Comparison of ENCODE assay signal across 28 mouse cellular contexts in the genomic region with DNA sequence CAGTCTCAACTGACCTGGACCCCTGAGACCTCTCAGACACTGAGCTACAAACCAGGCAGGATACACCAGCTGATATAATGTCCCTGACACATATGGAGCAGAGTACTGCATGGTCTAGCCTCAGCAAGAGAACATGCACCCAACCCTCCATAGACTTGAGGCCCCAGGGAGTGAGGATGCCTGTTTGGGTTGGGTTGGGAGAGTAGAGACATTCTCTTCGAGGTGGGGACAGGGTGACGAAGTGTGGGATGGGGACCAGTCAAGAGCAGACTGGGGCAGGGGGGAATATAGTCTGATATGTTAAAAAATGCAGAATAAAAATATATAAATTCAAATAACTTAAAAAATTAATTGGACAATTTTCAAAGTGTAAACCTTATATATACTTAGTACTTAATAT. TPM values are rescaled to one million over a fixed set of nuclear protein-coding genes. Genes with fewer than 3 reads are reported as not detected.
DNase-seq lines count a peak whose midpoint lies in the region; ATAC-seq and TF ChIP-seq lines count a peak whose summit lies in the region.
"Had no signal": no experiment of that assay in that cellular context is flagged by ENCODE, and none has a peak within 500 bp of the region (broad histone marks: within the 10 kb centered on the region; RNA-seq: fewer than 3 reads in every experiment).

No protein-coding gene starts in this region.

- no peak for DNase-seq in forebrain, embryonic 11.5 days (ENCODE audit: low spot score)
- DNase-seq in forebrain, postnatal 0 days: no peak
- no peak for DNase-seq in hindbrain, embryonic 14.5 days (ENCODE audit: low spot score)
- DNase-seq in midbrain, embryonic 10.5 days (ENCODE audit: low spot score): no peak
- DNase-seq: adrenal gland, adult 8-10 months; adrenal gland, postnatal 14 days; adrenal gland, postnatal 36 days; B cell, adult 2 months; cerebellum, adult 11-12 months; cerebellum, adult 2 months; cerebellum, adult 9-10 months; cerebellum, postnatal 10 days; cerebellum, postnatal 25 days had no signal

- H3K27ac ChIP-seq in forebrain, embryonic 11.5 days (ENCODE audit: low read depth, low read length): no peak overlapping the region
- H3K27ac ChIP-seq in forebrain, postnatal 0 days (ENCODE audit: low read depth, low read length): no peak overlapping the region
- no peak overlapping the region for H3K27ac ChIP-seq in hindbrain, embryonic 14.5 days
- H3K27ac ChIP-seq in hindbrain, embryonic 13.5 days: no peak overlapping the region
- H3K27ac ChIP-seq in midbrain, embryonic 12.5 days (replicated peaks): no peak overlapping the region
- no peak overlapping the region for H3K27ac ChIP-seq in midbrain, embryonic 10.5 days (replicated peaks)
- H3K27ac ChIP-seq: embryonic facial prominence, embryonic 10.5 days; embryonic facial prominence, embryonic 12.5 days; forebrain, embryonic 12.5 days had no signal

- H3K4me3 ChIP-seq in forebrain, embryonic 11.5 days (ENCODE audit: low read depth, low read length): no peak overlapping the region
- no peak overlapping the region for H3K4me3 ChIP-seq in forebrain, postnatal 0 days (ENCODE audit: low read depth, low read length)
- H3K4me3 ChIP-seq in hindbrain, embryonic 14.5 days (replicated peaks; ENCODE audit: low read length): no peak overlapping the region
- H3K4me3 ChIP-seq in hindbrain, embryonic 13.5 days: no peak overlapping the region
- H3K4me3 ChIP-seq in midbrain, embryonic 12.5 days: no peak overlapping the region
- no peak overlapping the region for H3K4me3 ChIP-seq in midbrain, embryonic 10.5 days
- H3K4me3 ChIP-seq: embryonic facial prominence, embryonic 10.5 days; embryonic facial prominence, embryonic 12.5 days; forebrain, embryonic 12.5 days had no signal

- no peaks in the 10 kb centered on the region for H3K27me3 ChIP-seq in forebrain, embryonic 11.5 days (ENCODE audit: control insufficient read depth, insufficient read depth, low read length)
- H3K27me3 ChIP-seq in forebrain, postnatal 0 days (ENCODE audit: insufficient read depth, low read length): no peaks in the 10 kb centered on the region
- H3K27me3 ChIP-seq in hindbrain, embryonic 14.5 days (ENCODE audit: control insufficient read depth, insufficient read depth, low read length): no peaks in the 10 kb centered on the region
- no peaks in the 10 kb centered on the region for H3K27me3 ChIP-seq in hindbrain, embryonic 13.5 days
- H3K27me3 ChIP-seq in midbrain, embryonic 12.5 days: no peaks in the 10 kb centered on the region
- H3K27me3 ChIP-seq in midbrain, embryonic 10.5 days (ENCODE audit: low read depth, poor library complexity, severe bottlenecking): no peaks in the 10 kb centered on the region
- H3K27me3 ChIP-seq: CH12.LX; embryonic facial prominence, embryonic 12.5 days; forebrain, embryonic 12.5 days; Patski had no signal

- TF ChIP-seq CTCF in forebrain, postnatal 0 days (IDR thresholded peaks at IDR 0.05; ENCODE audit: low read depth): no peak

- no peaks in the 10 kb centered on the region for H3K4me1 ChIP-seq in forebrain, embryonic 11.5 days (replicated peaks; ENCODE audit: control insufficient read depth, insufficient read depth, low read length)
- no peaks in the 10 kb centered on the region for H3K4me1 ChIP-seq in forebrain, postnatal 0 days (ENCODE audit: insufficient read depth)
- no peaks in the 10 kb centered on the region for H3K4me1 ChIP-seq in hindbrain, embryonic 14.5 days (replicated peaks; ENCODE audit: control insufficient read depth, insufficient read depth, low read length)
- no peaks in the 10 kb centered on the region for H3K4me1 ChIP-seq in hindbrain, embryonic 13.5 days (replicated peaks)
- H3K4me1 ChIP-seq in midbrain, embryonic 12.5 days: no peaks in the 10 kb centered on the region
- H3K4me1 ChIP-seq in midbrain, embryonic 10.5 days: no peaks in the 10 kb centered on the region
- H3K4me1 ChIP-seq: embryonic facial prominence, embryonic 10.5 days; embryonic facial prominence, embryonic 12.5 days; forebrain, embryonic 12.5 days had no signal

- 85% methylated on average over 2 of the region's 2 CpGs for WGBS in forebrain, embryonic 11.5 days
- 87% methylated on average over 2 of the region's 2 CpGs for WGBS in forebrain, postnatal 0 days
- 88% methylated on average over 2 of the region's 2 CpGs for WGBS in hindbrain, embryonic 14.5 days
- WGBS in hindbrain, embryonic 13.5 days: 77% methylated on average over 2 of the region's 2 CpGs
- 91% methylated on average over 2 of the region's 2 CpGs for WGBS in midbrain, embryonic 12.5 days
- WGBS in midbrain, embryonic 10.5 days: 91% methylated on average over 2 of the region's 2 CpGs

- H3K9ac ChIP-seq in forebrain, embryonic 11.5 days (ENCODE audit: low read length): no peak overlapping the region
- no peak overlapping the region for H3K9ac ChIP-seq in forebrain, postnatal 0 days
- H3K9ac ChIP-seq in hindbrain, embryonic 14.5 days: no peak overlapping the region
- no peak overlapping the region for H3K9ac ChIP-seq in hindbrain, embryonic 13.5 days
- no peak overlapping the region for H3K9ac ChIP-seq in midbrain, embryonic 12.5 days (replicated peaks)
- H3K9ac ChIP-seq: embryonic facial prominence, embryonic 12.5 days; forebrain, embryonic 12.5 days had no signal

- peak; percentile 51; the same call in 1 of the 2 replicates for ATAC-seq in forebrain, embryonic 11.5 days (replicated peaks; ENCODE audit: low FRiP score)
- ATAC-seq in forebrain, postnatal 0 days: no peak
- ATAC-seq in hindbrain, embryonic 14.5 days (ENCODE audit: low FRiP score): 0 out of 2 replicates have a peak, but pooled peaks have one; percentile 21
- no peak for ATAC-seq in hindbrain, embryonic 13.5 days (ENCODE audit: low FRiP score)
- peak; percentile 47; the same call in 1 of the 2 replicates for ATAC-seq in midbrain, embryonic 12.5 days (ENCODE audit: low FRiP score, low read depth)
- ATAC-seq: activated CD4-positive, CD25-positive, alpha-beta regulatory T cell, adult 4 months; CD4-positive, CD25-positive, alpha-beta regulatory T cell, adult 4 months; forebrain, embryonic 14.5 days; forebrain, embryonic 16.5 days; Patski had no signal

- H3K36me3 ChIP-seq in forebrain, embryonic 11.5 days (ENCODE audit: control insufficient read depth, insufficient read depth, low read length): no peaks in the 10 kb centered on the region
- H3K36me3 ChIP-seq in forebrain, postnatal 0 days (ENCODE audit: insufficient read depth): no peaks in the 10 kb centered on the region
- H3K36me3 ChIP-seq in hindbrain, embryonic 14.5 days (replicated peaks; ENCODE audit: control insufficient read depth, insufficient read depth): no peaks in the 10 kb centered on the region
- no peaks in the 10 kb centered on the region for H3K36me3 ChIP-seq in hindbrain, embryonic 13.5 days
- no peaks in the 10 kb centered on the region for H3K36me3 ChIP-seq in midbrain, embryonic 12.5 days
- no peaks in the 10 kb centered on the region for H3K36me3 ChIP-seq in midbrain, embryonic 10.5 days
- H3K36me3 ChIP-seq: embryonic facial prominence, embryonic 10.5 days; embryonic facial prominence, embryonic 12.5 days; forebrain, embryonic 12.5 days; G1E had no signal

- H3K4me2 ChIP-seq in forebrain, embryonic 11.5 days (ENCODE audit: low read depth, low read length, severe bottlenecking): no peak overlapping the region
- no peak overlapping the region for H3K4me2 ChIP-seq in forebrain, postnatal 0 days (ENCODE audit: low read depth)
- H3K4me2 ChIP-seq in hindbrain, embryonic 14.5 days (replicated peaks): no peak overlapping the region
- no peak overlapping the region for H3K4me2 ChIP-seq in hindbrain, embryonic 13.5 days
- no peak overlapping the region for H3K4me2 ChIP-seq in midbrain, embryonic 12.5 days (replicated peaks)
- H3K4me2 ChIP-seq: embryonic facial prominence, embryonic 12.5 days; forebrain, embryonic 12.5 days had no signal

- no peaks in the 10 kb centered on the region for H3K9me3 ChIP-seq in forebrain, embryonic 11.5 days (ENCODE audit: control insufficient read depth, low read length)
- no peaks in the 10 kb centered on the region for H3K9me3 ChIP-seq in forebrain, postnatal 0 days (ENCODE audit: low read length)
- no peaks in the 10 kb centered on the region for H3K9me3 ChIP-seq in hindbrain, embryonic 14.5 days (ENCODE audit: control insufficient read depth, low read length)
- no peaks in the 10 kb centered on the region for H3K9me3 ChIP-seq in hindbrain, embryonic 13.5 days
- H3K9me3 ChIP-seq in midbrain, embryonic 12.5 days: no peaks in the 10 kb centered on the region
- no peaks in the 10 kb centered on the region for H3K9me3 ChIP-seq in midbrain, embryonic 10.5 days (replicated peaks)
- H3K9me3 ChIP-seq: embryonic facial prominence, embryonic 10.5 days; embryonic facial prominence, embryonic 12.5 days; forebrain, embryonic 12.5 days had no signal

RNA-seq across cellular contexts. Expression of a gene that starts 6.8 kb away (rescaled TPM):
- polyA plus RNA-seq in forebrain, embryonic 11.5 days (2014; fragmentation: Nextera tagmentation; extraction: Ambion mirVana): not detected in 2 replicates
- total RNA-seq in forebrain, postnatal 0 days (2014; rRNA removed): not detected in 2 replicates
- polyA plus RNA-seq in forebrain, postnatal 0 days (2015; fragmentation: Nextera tagmentation; extraction: Ambion mirVana): not detected in 2 replicates
- not detected in 2 replicates for polyA plus RNA-seq in hindbrain, embryonic 14.5 days (2014; fragmentation: Nextera tagmentation; extraction: Ambion mirVana)
- polyA plus RNA-seq in hindbrain, embryonic 13.5 days (2015; fragmentation: Nextera tagmentation; extraction: Ambion mirVana): not detected in 2 replicates
- polyA plus RNA-seq in midbrain, embryonic 12.5 days (2016; fragmentation: Nextera tagmentation; extraction: Ambion mirVana): not detected in 2 replicates
- not detected in 2 replicates for polyA plus RNA-seq in midbrain, embryonic 10.5 days (2016; fragmentation: Nextera tagmentation; extraction: Ambion mirVana)
- total RNA-seq: adrenal gland, adult 18-20 months; adrenal gland, adult 8-10 months; adrenal gland, postnatal 14 days; adrenal gland, postnatal 36 days; CH12.LX; G1E had no signal
- polyA plus RNA-seq: activated CD4-positive, CD25-positive, alpha-beta regulatory T cell, adult 4 months; CD4-positive, CD25-positive, alpha-beta regulatory T cell, adult 4 months; cerebellum, adult 2 months; cortical plate, adult 2 months; embryonic facial prominence, embryonic 10.5 days; embryonic facial prominence, embryonic 12.5 days; forebrain, embryonic 12.5 days; forebrain, embryonic 14.5 days; forebrain, embryonic 16.5 days; G1E; Patski had no signal

RNA-seq across cellular contexts. Expression of a gene that starts 16.9 kb away (rescaled TPM):
- not detected in 2 replicates for polyA plus RNA-seq in forebrain, embryonic 11.5 days (2014; fragmentation: Nextera tagmentation; extraction: Ambion mirVana)
- not detected in 2 replicates for total RNA-seq in forebrain, postnatal 0 days (2014; rRNA removed)
- polyA plus RNA-seq in forebrain, postnatal 0 days (2015; fragmentation: Nextera tagmentation; extraction: Ambion mirVana): not detected in 2 replicates
- polyA plus RNA-seq in hindbrain, embryonic 14.5 days (2014; fragmentation: Nextera tagmentation; extraction: Ambion mirVana): not detected in 2 replicates
- not detected in 2 replicates for polyA plus RNA-seq in hindbrain, embryonic 13.5 days (2015; fragmentation: Nextera tagmentation; extraction: Ambion mirVana)
- polyA plus RNA-seq in midbrain, embryonic 12.5 days (2016; fragmentation: Nextera tagmentation; extraction: Ambion mirVana): not detected in 2 replicates
- polyA plus RNA-seq in midbrain, embryonic 10.5 days (2016; fragmentation: Nextera tagmentation; extraction: Ambion mirVana): not detected in 2 replicates
- total RNA-seq: adrenal gland, adult 18-20 months; adrenal gland, adult 8-10 months; adrenal gland, postnatal 14 days; adrenal gland, postnatal 36 days; CH12.LX had no signal
- polyA plus RNA-seq: activated CD4-positive, CD25-positive, alpha-beta regulatory T cell, adult 4 months; CD4-positive, CD25-positive, alpha-beta regulatory T cell, adult 4 months; cerebellum, adult 2 months; cortical plate, adult 2 months; embryonic facial prominence, embryonic 10.5 days; embryonic facial prominence, embryonic 12.5 days; embryonic facial prominence, embryonic 14.5 days; forebrain, embryonic 12.5 days; forebrain, embryonic 14.5 days; forebrain, embryonic 16.5 days; G1E; Patski had no signal

RNA-seq across cellular contexts. Expression of a gene that starts 18.7 kb away (rescaled TPM):
- polyA plus RNA-seq in forebrain, embryonic 11.5 days (2014; fragmentation: Nextera tagmentation; extraction: Ambion mirVana): not detected in 2 replicates
- not detected in 2 replicates for total RNA-seq in forebrain, postnatal 0 days (2014; rRNA removed)
- not detected in 2 replicates for polyA plus RNA-seq in forebrain, postnatal 0 days (2015; fragmentation: Nextera tagmentation; extraction: Ambion mirVana)
- not detected in 2 replicates for polyA plus RNA-seq in hindbrain, embryonic 14.5 days (2014; fragmentation: Nextera tagmentation; extraction: Ambion mirVana)
- polyA plus RNA-seq in hindbrain, embryonic 13.5 days (2015; fragmentation: Nextera tagmentation; extraction: Ambion mirVana): not detected in 2 replicates
- not detected in 2 replicates for polyA plus RNA-seq in midbrain, embryonic 12.5 days (2016; fragmentation: Nextera tagmentation; extraction: Ambion mirVana)
- not detected in 2 replicates for polyA plus RNA-seq in midbrain, embryonic 10.5 days (2016; fragmentation: Nextera tagmentation; extraction: Ambion mirVana)
- total RNA-seq: adrenal gland, adult 18-20 months; adrenal gland, adult 8-10 months; adrenal gland, postnatal 14 days; adrenal gland, postnatal 36 days; CH12.LX; G1E had no signal
- polyA plus RNA-seq: activated CD4-positive, CD25-positive, alpha-beta regulatory T cell, adult 4 months; CD4-positive, CD25-positive, alpha-beta regulatory T cell, adult 4 months; cerebellum, adult 2 months; cortical plate, adult 2 months; embryonic facial prominence, embryonic 10.5 days; embryonic facial prominence, embryonic 12.5 days; embryonic facial prominence, embryonic 14.5 days; forebrain, embryonic 12.5 days; forebrain, embryonic 14.5 days; forebrain, embryonic 16.5 days; G1E; Patski had no signal

RNA-seq across cellular contexts. Expression of a gene that starts 31.4 kb away (rescaled TPM):
- not detected in 2 replicates for polyA plus RNA-seq in forebrain, embryonic 11.5 days (2014; fragmentation: Nextera tagmentation; extraction: Ambion mirVana)
- not detected in 2 replicates for total RNA-seq in forebrain, postnatal 0 days (2014; rRNA removed)
- polyA plus RNA-seq in forebrain, postnatal 0 days (2015; fragmentation: Nextera tagmentation; extraction: Ambion mirVana): not detected in 2 replicates
- not detected in 2 replicates for polyA plus RNA-seq in hindbrain, embryonic 14.5 days (2014; fragmentation: Nextera tagmentation; extraction: Ambion mirVana)
- polyA plus RNA-seq in hindbrain, embryonic 13.5 days (2015; fragmentation: Nextera tagmentation; extraction: Ambion mirVana): not detected in 2 replicates
- not detected in 2 replicates for polyA plus RNA-seq in midbrain, embryonic 12.5 days (2016; fragmentation: Nextera tagmentation; extraction: Ambion mirVana)
- polyA plus RNA-seq in midbrain, embryonic 10.5 days (2016; fragmentation: Nextera tagmentation; extraction: Ambion mirVana): not detected in 2 replicates
- total RNA-seq: adrenal gland, adult 18-20 months; adrenal gland, adult 8-10 months; adrenal gland, postnatal 14 days; adrenal gland, postnatal 36 days; CH12.LX had no signal
- polyA plus RNA-seq: activated CD4-positive, CD25-positive, alpha-beta regulatory T cell, adult 4 months; CD4-positive, CD25-positive, alpha-beta regulatory T cell, adult 4 months; cerebellum, adult 2 months; cortical plate, adult 2 months; embryonic facial prominence, embryonic 10.5 days; embryonic facial prominence, embryonic 12.5 days; embryonic facial prominence, embryonic 14.5 days; forebrain, embryonic 12.5 days; forebrain, embryonic 14.5 days; forebrain, embryonic 16.5 days; G1E; Patski had no signal

RNA-seq across cellular contexts. Expression of a gene that starts 32.8 kb away (rescaled TPM):
- not detected in 2 replicates for polyA plus RNA-seq in forebrain, embryonic 11.5 days (2014; fragmentation: Nextera tagmentation; extraction: Ambion mirVana)
- total RNA-seq in forebrain, postnatal 0 days (2014; rRNA removed): not detected in 2 replicates
- not detected in 2 replicates for polyA plus RNA-seq in forebrain, postnatal 0 days (2015; fragmentation: Nextera tagmentation; extraction: Ambion mirVana)
- not detected in 2 replicates for polyA plus RNA-seq in hindbrain, embryonic 14.5 days (2014; fragmentation: Nextera tagmentation; extraction: Ambion mirVana)
- polyA plus RNA-seq in hindbrain, embryonic 13.5 days (2015; fragmentation: Nextera tagmentation; extraction: Ambion mirVana): not detected in 2 replicates
- not detected in 2 replicates for polyA plus RNA-seq in midbrain, embryonic 12.5 days (2016; fragmentation: Nextera tagmentation; extraction: Ambion mirVana)
- polyA plus RNA-seq in midbrain, embryonic 10.5 days (2016; fragmentation: Nextera tagmentation; extraction: Ambion mirVana): not detected in 2 replicates
- total RNA-seq: adrenal gland, adult 18-20 months; adrenal gland, adult 8-10 months; adrenal gland, postnatal 14 days; adrenal gland, postnatal 36 days; CH12.LX had no signal
- polyA plus RNA-seq: activated CD4-positive, CD25-positive, alpha-beta regulatory T cell, adult 4 months; CD4-positive, CD25-positive, alpha-beta regulatory T cell, adult 4 months; cerebellum, adult 2 months; cortical plate, adult 2 months; embryonic facial prominence, embryonic 10.5 days; embryonic facial prominence, embryonic 12.5 days; forebrain, embryonic 12.5 days; forebrain, embryonic 14.5 days; forebrain, embryonic 16.5 days; G1E; Patski had no signal

Comparison
In these comparisons a context has a peak if more than half of its experiments do, and no peak if none do; other contexts are left out.
1. ATAC-seq: peak in forebrain, embryonic 11.5 days (single experiment), hindbrain, embryonic 14.5 days (single experiment) and midbrain, embryonic 12.5 days (single experiment); none in forebrain, postnatal 0 days (single experiment) and hindbrain, embryonic 13.5 days (single experiment).